Mouse (Mus musculus) heart, postnatal 0 days (tissue): Measurements from ENCODE around the gene Doc2a. TPM values are rescaled to one million over a fixed set of nuclear protein-coding genes. Genes with fewer than 3 reads are reported as not detected.

Experiments
- ATAC-seq: fragments of 200-750 bp; cut with Nextera tagmentation; 2 replicates; pipeline ENCODE4 v1.8.0; 2017; ENCODE audit warnings: low read depth, moderate number of reproducible peaks, moderate library complexity; ENCODE audit not compliant: insufficient read depth
- DNase-seq: peaks from one replicate; pipeline ENCODE4 v3.0.0-alpha.2; 2016; ENCODE audit warnings: low spot score
- H3K27ac ChIP-seq: fragments of 300-500 bp; sonication (generic); 2 replicates; pipeline ENCODE4 v1.5.1; 2014; ENCODE audit warnings: low read depth, mild to moderate bottlenecking
- H3K27me3 ChIP-seq: fragments of 300-500 bp; sonication (generic); 2 replicates; pipeline ENCODE4 v1.6.1; 2014; ENCODE audit warnings: low read length, mixed read lengths; ENCODE audit not compliant: control insufficient read depth, insufficient read depth
- H3K36me3 ChIP-seq: fragments of 300-500 bp; sonication (generic); replicated peaks from 2 replicates; pipeline ENCODE4 v1.6.1; 2014; ENCODE audit warnings: low read length, mixed read lengths; ENCODE audit not compliant: control insufficient read depth, insufficient read depth
- H3K4me1 ChIP-seq: fragments of 300-500 bp; sonication (generic); 2 replicates; pipeline ENCODE4 v1.6.1; 2014; ENCODE audit warnings: antibody characterized with exemption; ENCODE audit not compliant: control insufficient read depth, insufficient read depth
- H3K4me2 ChIP-seq: fragments of 300-500 bp; sonication (generic); 2 replicates; pipeline ENCODE4 v1.6.1; 2014; ENCODE audit warnings: low read depth, mild to moderate bottlenecking, low read length, moderate library complexity
- H3K4me3 ChIP-seq: fragments of 300-500 bp; sonication (generic); 2 replicates; pipeline ENCODE4 v1.5.1; 2014; ENCODE audit warnings: low read depth, low read length
- H3K9ac ChIP-seq: fragments of 300-500 bp; sonication (generic); replicated peaks from 2 replicates; pipeline ENCODE4 v1.6.1; 2014; ENCODE audit warnings: low read depth, low read length, mixed read lengths
- H3K9me3 ChIP-seq: fragments of 300-500 bp; sonication (generic); replicated peaks from 2 replicates; pipeline ENCODE4 v1.6.1; 2016; ENCODE audit warnings: low read length; ENCODE audit not compliant: control insufficient read depth
- CTCF ChIP-seq: IDR thresholded peaks from 2 replicates; pipeline ENCODE4 v1.5.1; 2016; ENCODE audit warnings: antibody characterized with exemption, control low read depth, low read depth
- EP300 ChIP-seq: IDR thresholded peaks from 2 replicates; pipeline ENCODE4 v1.6.1; 2016; ENCODE audit warnings: antibody characterized with exemption, low read depth
- WGBS: fragments of 180-500 bp; shearing (Covaris S2); extraction: QIAGEN DNeasy Blood & Tissue Kit; methylation state at CpG from one replicate; pipeline ENCODE4 v1.1.7; 2014; 5-methylcytosine and 5-hydroxymethylcytosine counted together
- polyA plus RNA-seq: library from polyadenylated mRNA; unstranded; fragments of >200 nt; fragmentation: Nextera tagmentation; extraction: Ambion mirVana; gene quantifications from 2 replicates; pipeline ENCODE4 v1.2.1, GENCODE M21; 2015
- total RNA-seq: library from RNA; depleted of rRNA; stranded (reverse); fragments of >200 nt; gene quantifications from 2 replicates; pipeline ENCODE4 v1.2.3, GENCODE M21; 2014; ENCODE audit warnings: low replicate concordance

Gene Doc2a
- total and polyA plus RNA-seq, 2 experiments from 2014 or later, result 0.73 TPM; not detected in 1

- Histone ChIP-seq H3K36me3 (no peaks in the 10 kb centered on the region), H3K9me3 (no peaks in the 10 kb centered on the region), H3K27ac (no peak overlapping the region), H3K9ac (no peak overlapping the region), H3K4me1 (no peaks in the 10 kb centered on the region; the same call in 1 of the 2 replicates), H3K4me2 (no peak overlapping the region), H3K4me3 (no peak overlapping the region), H3K27me3 (peaks cover 42% of the 10 kb centered on the region)
- WGBS, result 13% methylated on average over 8 of the region's 8 CpGs
- TF ChIP-seq CTCF, result no peak
- ATAC-seq, result no peak
- DNase-seq, result no peak
Measured at GRCm38 (mm10) chr7:126825403-126825802, 21.8 kb upstream of the Doc2a start.

- no peak overlapping the region for H3K4me2 ChIP-seq
Measured at GRCm38 (mm10) chr7:126825952-126826351, 21.3 kb upstream of the Doc2a start.

GRCm38 (mm10) chr7:126831539-126831938 is 15.7 kb upstream of the Doc2a start, which contains the start of gene 4930451I11Rik:
Gene 4930451I11Rik, minus strand, starts transcription at chr7:126831639.
- Histone ChIP-seq H3K4me3 (0 out of 2 replicates have a peak within 1 kb of the TSS, but pooled peaks have one; percentile 21), H3K4me1 (peaks cover 5% of the 10 kb centered on the region; the same call in 1 of the 2 replicates), H3K4me2 (peak within 1 kb of the TSS; percentile 53), H3K27me3 (peaks cover 12% of the 10 kb centered on the region; the same call in 1 of the 2 replicates), H3K36me3 (no peaks in the 10 kb centered on the region), H3K9ac (no peak within 1 kb of the TSS), H3K9me3 (no peaks in the 10 kb centered on the region), H3K27ac (no peak within 1 kb of the TSS)
- ATAC-seq, result no peak
- no peak for DNase-seq
- TF ChIP-seq EP300, result no peak
- no peak for TF ChIP-seq CTCF
- WGBS, result 46% methylated on average over 5 of the region's 5 CpGs

More at GRCm38 (mm10) chr7:126825952-126826351, 21.3 kb upstream of the Doc2a start:
- DNase-seq, result no peak
- ATAC-seq, result no peak
- TF ChIP-seq EP300 (no peak), CTCF (no peak)
- Histone ChIP-seq H3K9me3 (no peaks in the 10 kb centered on the region), H3K4me3 (no peak overlapping the region), H3K36me3 (no peaks in the 10 kb centered on the region), H3K9ac (no peak overlapping the region), H3K4me1 (no peaks in the 10 kb centered on the region; the same call in 1 of the 2 replicates), H3K27ac (no peak overlapping the region), H3K27me3 (peaks cover 42% of the 10 kb centered on the region)
- 57% methylated on average over 5 of the region's 5 CpGs for WGBS

GRCm38 (mm10) chr7:126832036-126832598 is 15.1 kb upstream of the Doc2a start:
- peak overlapping the region; percentile 53 for H3K4me2 ChIP-seq
- H3K9ac ChIP-seq, result no peak overlapping the region
- DNase-seq (peak; percentile 79), ATAC-seq (peak; percentile 90)
- TF ChIP-seq EP300 (no peak), CTCF (peak; percentile 87)
- H3K4me3 ChIP-seq, result 0 out of 2 replicates have a peak overlapping the region, but pooled peaks have one; percentile 21
- peaks cover 12% of the 10 kb centered on the region; the same call in 1 of the 2 replicates for H3K27me3 ChIP-seq
- WGBS, result under 1% methylated on average over 21 of the region's 21 CpGs
- no peaks in the 10 kb centered on the region for H3K9me3 ChIP-seq
- H3K4me1 ChIP-seq, result peaks cover 5% of the 10 kb centered on the region; the same call in 1 of the 2 replicates
- no peaks in the 10 kb centered on the region for H3K36me3 ChIP-seq
- H3K27ac ChIP-seq, result no peak overlapping the region

GRCm38 (mm10) chr7:126833294-126833693 is 13.9 kb upstream of the Doc2a start:
- Histone ChIP-seq H3K36me3 (no peaks in the 10 kb centered on the region), H3K4me3 (no peak overlapping the region), H3K4me2 (no peak overlapping the region), H3K27ac (no peak overlapping the region), H3K9me3 (no peaks in the 10 kb centered on the region), H3K27me3 (peaks cover 12% of the 10 kb centered on the region; the same call in 1 of the 2 replicates), H3K9ac (no peak overlapping the region), H3K4me1 (peaks cover 5% of the 10 kb centered on the region; the same call in 1 of the 2 replicates)
- WGBS, result 96% methylated on average over 1 of the region's 1 CpGs
- TF ChIP-seq EP300, result no peak
- no peak for TF ChIP-seq CTCF
- DNase-seq, result no peak
- no peak for ATAC-seq
